Mouse (Mus musculus): ENCODE measurements around the gene Tpra1.
A peak's percentile ranks its signal among the peaks of the same experiment; 100 is the strongest.

The Tpra1 gene

DNA sequence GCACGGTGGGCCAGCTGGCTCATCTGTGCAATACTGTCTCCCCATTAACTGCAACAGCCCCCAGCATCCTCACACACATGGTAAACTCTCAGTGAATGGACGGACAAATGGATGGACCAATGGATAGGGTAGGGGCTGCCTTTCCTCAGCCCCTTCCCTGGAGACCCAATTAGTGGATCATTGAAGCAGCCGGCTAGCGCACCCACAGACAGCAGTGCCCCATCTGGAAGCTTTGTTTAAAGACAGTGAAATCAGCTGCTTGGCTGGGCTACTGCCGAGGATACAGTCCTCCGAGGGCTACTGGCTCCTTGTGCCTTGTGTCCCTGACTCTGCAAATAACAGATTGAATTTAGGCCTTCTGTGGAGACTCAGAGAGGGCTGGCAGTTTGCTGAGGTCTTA, 27.4 kb downstream of the Tpra1 start:
- DNase-seq = no peak

DNA sequence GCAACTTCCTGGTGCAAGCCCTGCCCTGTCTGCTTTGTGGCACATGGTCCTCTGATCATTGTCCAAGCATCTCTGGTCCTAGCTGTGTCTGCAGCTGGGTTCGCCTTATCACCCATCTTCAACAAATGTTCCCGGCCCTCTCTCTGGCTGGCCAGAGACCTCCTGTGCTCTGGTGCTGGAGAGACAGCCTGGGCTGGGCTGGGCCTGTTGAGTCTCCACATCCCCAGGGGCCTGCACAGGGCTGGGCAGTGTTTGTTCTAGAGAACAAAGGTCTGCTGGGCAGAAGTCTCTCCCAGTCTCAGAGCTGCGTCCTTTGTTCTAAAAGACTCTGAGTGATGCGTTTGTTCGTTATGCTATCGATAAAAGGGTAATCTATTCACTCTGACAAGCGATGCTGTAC, 28.0 kb downstream of the Tpra1 start:
- DNase-seq = no peak

DNA sequence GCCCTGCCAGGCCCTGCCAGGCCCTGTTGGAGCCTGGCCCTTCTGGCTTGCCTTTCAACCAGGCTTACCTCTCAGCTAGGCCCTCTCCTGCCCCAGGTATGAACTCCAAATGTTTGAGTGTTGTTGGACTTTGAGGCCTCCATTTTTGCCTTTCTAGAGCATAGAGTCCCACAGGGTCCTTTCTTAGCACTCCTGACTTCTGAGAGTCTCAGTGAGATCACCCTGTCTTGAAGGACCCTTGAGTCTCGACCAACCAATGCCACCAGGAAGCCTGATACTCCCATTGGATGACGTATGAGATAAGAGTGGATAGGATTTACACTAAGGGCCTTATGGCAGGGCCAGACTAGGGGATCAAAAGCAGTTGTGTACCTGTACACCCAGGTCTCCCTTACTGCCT, 29.4 kb downstream of the Tpra1 start:
- DNase-seq = no peak

DNA sequence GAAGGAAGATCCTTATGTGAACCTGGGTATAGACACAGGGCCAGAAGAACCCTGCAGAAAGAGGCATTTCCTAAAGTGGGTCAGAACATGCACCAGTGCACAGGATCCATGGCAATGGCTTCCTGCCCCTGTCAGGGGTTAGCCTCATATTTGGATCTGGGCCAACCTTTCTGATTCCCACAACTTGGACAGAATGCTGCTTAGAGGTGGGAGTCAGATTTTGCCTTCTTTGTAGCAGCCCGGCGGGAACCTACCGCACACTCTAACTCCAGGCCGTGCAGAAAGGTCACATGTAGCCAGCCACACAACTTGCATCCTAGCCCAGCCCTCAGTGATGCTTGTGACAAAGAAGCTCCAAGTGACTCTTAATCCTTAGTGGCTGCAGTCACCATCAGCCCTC, 32.1 kb downstream of the Tpra1 start:
- DNase-seq = peak; percentile 1

DNA sequence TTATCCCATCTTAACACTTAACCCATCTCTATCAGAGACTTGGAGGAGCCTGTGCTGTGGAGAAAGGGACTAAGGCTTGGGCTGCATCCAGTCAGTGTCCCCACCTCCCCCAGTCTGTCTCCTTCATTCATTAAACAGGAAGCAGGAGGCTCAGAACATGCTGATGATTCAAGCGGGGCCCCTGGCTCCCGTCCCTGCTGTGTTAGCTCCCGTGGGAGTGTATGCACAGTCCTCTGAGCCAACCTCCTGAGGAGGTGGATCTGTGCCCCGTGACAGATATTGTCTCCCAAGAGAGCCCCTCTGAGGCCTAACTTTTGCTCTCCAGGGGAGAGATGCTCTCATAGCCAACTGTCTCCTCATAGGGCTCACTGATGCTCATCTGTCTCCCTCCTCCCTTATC, 32.8 kb downstream of the Tpra1 start:
- peak; percentile 6 for DNase-seq

DNA sequence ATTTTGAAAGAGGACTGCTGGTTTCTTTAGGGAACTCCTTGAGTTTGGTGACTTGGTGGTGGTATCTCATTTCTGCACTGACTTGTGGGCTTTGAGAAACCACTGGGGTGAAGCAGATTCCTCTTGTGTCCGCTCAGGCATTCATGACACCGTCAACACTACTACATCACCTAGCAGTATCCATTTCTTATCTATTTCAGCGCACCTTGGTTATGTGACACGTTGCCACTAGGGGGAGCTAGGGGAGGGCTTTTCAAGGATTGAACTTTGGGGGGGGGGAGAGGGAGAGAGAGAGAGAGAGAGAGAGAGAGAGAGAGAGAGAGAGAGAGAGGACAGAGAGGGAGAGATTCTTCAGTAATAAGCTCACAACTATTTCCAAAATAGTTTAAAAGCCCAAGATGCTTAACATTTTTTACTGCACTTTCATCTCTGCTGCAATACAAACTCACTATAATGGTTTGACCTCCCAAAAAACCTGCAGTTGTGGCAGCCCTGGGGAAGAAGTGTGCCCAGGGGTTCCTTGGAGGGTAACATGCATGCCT, 33.8 kb downstream of the Tpra1 start:
- peak; percentile 72 for DNase-seq

DNA sequence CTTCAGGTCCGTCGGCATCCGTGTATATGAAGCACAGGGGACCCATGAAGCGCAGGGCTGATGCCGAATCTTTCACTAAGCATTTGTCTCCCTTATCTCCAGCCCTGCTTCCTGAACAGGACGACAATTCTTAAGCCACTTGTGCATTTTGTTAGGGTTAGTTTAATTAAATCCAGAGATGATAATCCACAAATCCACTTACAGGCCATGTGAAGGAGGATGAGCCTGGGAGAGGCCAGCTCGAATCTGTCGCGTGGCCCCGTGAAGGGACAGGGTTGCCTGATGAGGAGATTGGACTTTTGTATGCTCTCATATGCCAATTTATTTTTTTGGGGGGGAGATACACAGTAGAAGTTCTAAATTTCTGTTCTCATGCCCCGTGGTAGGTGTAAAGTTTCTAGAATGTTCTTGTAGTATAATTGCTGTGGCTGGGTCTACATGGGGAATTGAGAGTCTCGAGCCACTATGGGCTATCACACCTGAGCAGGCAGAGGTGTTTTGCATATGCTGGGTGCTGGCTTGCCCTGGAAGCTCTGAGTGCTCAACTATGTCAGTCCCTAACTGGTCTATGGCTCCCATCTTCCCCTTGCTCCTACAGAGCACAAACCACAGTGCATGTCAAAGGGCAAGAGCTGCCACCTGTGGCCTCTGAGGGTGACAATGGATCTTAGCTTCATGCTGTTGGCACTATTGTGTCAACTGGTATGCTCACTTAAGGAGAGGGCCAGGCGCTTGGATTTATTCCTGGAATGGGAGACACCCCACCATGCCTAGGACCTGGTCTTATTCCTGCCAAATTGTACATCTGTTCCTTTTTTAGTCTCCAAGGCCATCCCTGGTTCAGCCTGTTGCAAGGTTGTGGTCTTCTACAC, 34.5 kb downstream of the Tpra1 start:
- DNase-seq = peak; percentile 2

DNA sequence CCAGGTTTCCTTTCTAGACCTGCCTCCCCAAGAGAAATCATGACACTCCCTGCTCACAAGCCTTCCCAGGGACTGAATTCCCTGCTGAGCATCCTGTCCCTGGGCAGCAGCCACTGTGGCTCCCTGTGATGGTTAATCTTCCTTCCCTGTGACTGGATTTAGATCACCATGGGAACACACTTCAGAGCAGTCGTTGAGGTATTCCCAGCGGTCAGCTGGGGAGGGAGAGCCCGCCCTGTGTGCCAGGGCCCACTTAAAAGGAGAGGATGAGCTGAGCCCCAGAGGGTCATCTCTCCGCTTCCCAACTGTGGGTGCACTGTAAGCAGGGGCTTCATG, 35.1 kb downstream of the Tpra1 start:
- peak; percentile 22 for DNase-seq

DNA sequence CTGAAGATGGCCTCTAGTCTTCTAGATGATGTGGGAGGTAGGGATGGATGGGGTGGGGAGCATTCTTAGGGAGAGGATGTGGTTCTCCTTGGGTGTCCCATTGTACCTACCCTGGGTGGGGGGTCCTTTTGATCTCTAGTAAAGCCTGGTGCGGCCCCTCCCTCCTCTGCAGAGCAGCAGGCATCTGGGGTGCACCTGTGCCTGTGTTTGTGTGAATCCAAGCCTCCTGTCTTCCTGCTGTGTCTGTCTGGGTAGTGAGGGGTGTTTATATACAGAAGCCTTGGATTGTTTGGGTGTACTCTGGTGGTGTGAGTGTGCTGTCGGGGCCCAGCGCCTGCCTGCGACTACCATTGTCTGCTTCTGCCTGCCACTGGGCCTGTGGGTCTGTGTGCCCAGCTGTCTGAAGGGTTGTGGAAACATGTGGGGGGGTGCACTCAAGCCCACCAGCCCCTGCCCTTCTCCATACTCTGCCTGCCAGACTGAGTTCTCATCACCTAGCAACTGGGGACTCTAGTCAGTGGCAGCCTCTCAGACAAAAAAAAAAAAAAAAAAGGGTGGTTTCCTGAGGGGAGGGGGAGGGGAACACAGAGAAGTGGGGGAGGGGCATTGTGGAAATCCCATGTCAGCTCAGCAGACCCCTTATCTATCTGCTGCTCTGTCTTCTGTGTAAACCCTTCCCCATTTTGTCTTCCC, 36.1 kb downstream of the Tpra1 start:
- peak; percentile 10 for DNase-seq

DNA sequence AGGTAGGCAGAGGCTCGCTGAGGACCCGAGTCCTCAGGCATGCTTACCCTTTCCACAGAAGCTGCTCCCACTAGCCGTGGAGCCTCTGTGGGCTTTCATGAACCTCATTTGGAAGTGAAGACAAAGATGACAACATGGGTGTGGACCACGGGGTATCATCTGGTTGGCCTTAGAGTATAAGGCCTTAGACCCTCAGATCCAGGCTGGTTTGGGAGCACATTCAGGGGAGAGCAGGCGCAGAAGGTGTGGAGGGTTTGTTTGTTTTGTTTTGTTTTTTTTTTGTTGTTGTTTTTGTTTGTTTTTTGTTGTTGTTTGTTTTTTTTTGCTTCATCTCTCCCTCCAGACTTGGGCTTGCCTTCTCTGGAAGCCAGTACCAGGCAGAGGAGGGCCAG, 36.6 kb downstream of the Tpra1 start:
- DNase-seq = no peak

DNA sequence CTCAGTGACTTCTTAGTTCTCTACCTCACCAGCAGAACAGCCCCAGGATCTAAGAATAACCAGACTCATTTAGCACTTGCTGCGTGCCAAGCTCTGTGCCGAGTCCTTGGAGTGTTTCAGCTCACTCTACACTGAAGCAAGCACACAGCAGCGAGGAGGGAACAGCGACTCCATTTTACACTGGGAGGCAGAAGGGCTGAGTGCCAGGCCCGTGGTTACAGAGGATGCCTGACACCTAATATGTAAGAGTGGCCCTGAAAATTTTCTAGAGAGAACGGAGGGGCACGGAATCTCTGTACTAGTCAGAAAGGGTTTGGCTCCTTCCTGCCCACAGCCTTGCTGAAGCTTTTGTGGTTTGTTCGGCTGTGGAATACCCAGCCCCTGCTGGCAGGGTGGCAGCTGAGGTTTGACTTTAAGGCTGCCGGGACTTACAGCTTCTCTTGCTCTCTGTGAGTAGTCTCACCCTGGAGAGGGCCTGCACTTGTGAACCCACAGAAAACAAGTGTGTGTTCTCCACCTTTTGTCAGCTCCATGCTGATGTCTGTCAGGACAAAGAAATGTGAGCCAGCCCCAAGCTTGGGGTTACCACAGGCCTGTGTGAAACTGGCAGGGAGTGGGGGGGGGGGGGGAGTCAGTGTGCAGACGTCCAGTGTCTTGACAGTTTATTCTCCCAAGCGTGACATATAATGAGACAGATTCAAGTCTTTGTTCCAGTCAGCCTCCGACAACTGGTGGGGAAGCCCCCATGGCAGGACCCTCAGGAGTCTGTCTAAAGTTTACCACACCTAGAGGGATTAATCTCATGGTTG, 37.4 kb downstream of the Tpra1 start:
- peak; percentile 58 for DNase-seq

DNA sequence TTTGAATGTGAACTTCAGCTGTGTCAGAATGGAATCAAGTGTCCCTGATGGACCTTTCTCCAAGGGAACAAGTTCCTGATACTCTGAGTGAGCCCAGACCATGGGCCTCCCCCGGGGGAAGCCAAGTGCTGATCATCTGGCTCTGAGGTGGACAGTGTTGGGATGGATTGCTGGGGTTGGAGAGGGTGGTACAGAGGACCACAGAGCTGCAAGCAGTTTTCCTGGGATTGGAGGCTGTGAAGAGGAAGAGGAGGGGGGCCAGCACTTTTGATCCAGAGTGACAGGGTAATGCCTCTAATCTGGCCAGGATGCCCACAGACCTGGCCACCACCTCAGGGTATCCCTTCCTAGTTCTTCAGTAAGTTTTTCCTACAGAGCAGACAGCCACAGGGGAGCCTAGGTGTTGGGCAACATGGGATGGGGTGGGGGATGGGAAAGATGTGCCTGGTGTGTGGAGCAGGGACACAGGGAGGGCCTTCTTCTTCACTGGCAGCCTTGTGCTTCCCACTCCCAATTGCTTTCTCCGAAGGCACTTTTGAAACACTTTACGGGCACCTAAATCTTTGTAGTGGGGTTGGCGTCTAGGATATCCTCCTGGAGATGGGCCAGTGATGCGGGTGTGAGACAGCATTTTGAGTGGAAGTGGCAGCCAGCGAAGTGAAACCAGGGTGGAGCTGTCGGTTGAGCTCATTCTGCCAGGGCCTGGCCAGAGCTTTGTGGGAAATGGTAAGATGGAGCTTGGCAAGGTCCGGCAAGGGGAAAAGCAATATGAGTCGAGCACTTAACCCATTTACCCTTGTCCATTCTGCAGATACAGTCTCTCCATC, 38.3 kb downstream of the Tpra1 start:
- DNase-seq = no peak

DNA sequence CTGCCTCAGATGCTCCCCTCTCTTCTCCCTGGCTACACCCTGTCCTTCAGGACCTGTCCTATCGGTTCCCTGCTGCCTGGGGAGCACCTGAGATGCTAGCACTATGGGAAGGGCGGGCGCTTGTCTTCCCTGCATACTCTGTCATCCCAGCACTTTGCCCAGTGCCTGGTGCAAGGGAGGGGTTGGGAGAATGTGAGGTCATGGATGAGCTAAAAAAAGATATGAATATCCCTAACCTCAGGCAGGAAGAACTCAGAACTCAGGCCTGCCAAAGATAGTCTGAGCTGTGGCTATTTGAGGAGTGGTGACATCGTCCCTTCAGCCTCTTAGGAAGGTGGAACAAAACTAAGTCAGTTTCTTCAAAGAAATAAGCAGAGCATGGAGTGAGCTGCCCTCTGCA, 39.6 kb downstream of the Tpra1 start:
- DNase-seq = peak; percentile 2

DNA sequence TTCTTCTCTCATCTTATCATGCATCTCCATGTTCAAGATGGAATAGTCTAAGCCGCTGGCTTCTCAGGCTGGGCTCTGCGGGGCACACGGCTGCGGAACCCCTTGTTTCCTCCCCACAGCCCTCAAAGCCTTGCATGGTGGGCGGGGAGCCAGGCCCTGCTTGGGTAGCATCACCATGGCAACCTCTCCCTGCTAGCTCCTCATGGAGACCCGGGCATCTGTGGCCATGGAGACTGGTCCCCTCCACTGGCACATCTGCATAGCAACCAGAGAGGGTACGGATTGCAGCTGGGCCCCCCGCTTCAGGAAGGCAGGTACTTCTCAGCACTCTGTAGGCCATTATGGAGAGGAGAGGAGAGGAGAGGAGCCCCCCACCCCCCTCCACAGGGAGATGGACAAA, 40.5 kb downstream of the Tpra1 start:
- peak; percentile 86 for DNase-seq

DNA sequence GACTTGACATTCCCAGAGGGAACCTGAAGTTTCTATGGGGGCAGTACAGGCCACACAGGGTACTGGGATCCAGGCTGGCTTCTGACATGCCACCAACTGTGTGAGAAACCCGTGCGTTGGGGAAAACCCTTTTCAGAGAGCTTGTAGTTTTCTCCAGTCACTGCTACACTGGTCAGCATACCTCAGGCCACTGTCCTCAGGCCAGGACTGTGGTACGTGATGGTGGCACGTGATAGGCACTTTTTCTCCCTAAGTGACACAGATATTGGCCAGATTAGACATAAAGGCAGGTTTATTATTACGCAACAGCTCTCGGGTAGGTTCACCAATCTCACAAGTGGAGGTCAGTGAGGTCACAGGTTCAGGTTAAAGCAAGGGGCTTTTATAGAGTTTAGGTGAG, 41.6 kb downstream of the Tpra1 start:
- no peak for DNase-seq

DNA sequence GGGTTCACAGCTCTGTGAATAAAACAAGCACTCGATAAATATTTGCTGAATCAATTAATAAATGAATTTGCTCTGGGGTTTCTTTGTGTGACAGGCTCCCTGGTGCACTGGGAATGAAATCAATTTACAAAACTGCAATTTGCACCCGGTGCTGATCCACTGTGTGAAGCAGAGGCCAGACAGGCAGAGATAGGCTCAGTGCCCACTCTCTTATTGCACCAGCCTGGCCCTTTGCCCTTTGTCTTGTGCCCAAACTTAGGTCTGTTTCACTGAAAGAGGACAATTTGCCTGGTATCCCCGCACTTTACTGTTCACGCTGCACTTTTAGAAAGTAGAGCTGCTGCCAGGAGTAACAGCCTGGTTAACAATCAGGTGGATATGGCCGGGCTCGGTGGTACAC, 44.4 kb downstream of the Tpra1 start:
- peak; percentile 4 for DNase-seq

DNA sequence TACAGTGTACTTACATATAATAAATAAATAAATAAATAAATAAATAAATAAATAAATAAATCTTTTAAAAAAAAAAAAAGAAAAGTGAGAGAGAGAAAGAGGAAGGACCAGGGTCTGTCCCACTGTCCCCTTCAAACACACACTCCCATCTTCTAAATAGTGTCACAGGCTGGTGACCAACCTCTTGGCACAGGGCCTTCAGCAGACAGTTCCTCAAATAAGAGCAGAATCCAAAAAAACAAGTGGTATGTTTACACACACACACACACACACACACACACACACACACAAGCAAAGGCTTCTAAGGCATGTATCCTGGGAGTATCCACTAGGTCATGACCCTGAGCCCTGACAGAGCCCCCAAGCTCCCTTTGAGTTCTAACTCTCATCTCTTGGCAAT, 45.7 kb downstream of the Tpra1 start:
- DNase-seq = no peak

DNA sequence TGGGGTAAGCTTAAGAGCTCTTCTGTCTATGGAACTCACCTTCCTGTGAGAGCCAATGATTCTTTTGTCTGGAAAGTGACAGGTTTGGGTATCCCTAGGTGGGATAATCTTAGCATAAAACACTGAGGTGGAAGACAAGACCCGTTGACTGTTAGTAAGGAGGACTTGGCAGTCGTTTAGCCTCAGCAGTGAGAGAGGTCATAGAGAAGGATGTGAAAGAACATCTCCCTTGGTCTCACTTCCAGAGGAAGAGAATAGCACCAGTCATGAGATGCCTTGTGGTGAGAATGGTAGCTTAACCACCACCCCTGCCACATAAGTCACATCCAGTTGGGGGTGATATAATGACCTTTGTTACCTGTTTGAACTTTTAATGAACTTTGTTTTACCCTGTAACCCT, 54.7 kb downstream of the Tpra1 start:
- DNase-seq = no peak

DNA sequence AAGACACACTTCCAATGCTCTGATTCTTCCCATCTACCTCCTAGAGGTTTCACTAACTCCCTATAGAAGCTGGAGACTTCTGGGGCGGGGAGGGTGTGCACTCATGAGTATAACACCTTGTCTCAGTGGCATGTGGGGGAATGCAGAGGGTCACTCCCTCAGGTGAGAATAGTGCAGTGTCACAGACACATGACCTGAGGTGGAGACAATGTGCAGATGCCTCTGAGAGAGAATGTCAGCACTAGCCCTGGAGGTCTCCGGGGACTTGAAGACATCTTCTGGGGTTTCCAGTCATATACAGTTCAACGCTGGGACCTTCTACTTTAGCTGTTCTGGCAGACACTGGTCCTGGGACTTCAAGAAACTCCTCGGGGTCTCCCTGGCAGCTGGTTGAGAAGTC, 55.3 kb downstream of the Tpra1 start:
- DNase-seq = no peak

DNA sequence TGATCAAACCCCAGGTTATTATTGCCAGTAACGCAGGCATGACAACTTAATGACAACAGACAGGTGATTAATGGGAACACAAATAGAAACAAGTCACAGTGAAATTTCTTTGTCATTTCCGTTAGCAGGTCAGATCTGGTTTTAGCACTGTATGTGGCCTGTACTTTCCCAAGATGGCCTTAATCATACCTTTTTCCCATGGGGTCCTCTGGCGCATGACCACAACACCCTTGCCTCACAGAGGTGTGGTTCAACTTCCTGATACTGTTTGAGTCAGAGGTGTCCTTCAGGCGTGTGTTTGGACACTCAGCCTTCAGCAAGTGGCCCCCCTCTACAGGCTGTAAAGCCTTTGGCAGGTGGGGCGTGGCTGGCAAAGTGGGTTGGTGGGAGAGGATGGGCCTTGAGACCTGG, 55.8 kb downstream of the Tpra1 start:
- no peak for DNase-seq

DNA sequence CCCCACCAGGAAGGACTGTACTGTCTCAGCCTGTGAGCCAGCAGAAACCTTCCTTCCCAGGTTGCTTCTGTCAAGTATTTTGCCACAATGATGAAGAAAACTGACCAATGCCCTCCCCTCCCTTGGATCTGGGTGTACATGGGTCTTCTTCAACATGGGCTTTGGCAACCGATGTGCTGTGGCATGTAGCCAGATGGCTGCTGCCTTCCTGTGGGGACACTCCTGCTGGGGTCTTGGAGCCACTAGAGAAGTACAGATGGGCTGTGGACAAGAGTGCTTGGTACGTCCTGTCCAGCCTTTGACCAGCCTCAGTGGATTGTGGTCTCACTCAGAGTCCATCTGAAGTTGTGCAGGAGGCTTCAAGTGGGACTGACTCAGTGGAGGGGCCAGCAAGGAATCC, 56.3 kb downstream of the Tpra1 start:
- no peak for DNase-seq

DNA sequence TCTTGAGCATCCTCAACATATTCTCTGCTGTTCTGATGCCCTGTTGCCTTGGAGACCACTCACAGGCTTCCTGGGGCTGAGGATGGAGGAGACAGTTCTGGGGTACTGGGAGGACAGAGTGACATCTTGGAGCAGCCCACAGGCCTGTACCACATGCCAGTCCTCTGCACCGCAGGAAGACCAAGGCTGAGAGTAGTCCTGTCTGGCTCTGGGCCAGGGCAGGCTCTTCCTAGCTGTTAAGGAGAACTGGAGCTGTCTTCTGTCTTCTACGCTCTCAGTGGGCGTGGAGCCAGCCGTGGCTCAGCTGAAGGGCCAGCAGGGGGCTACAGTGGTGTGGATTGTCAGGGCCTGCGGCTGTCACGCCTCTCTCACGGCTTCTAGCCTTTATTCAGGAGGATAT, 57.8 kb downstream of the Tpra1 start:
- peak; percentile 79 for DNase-seq

DNA sequence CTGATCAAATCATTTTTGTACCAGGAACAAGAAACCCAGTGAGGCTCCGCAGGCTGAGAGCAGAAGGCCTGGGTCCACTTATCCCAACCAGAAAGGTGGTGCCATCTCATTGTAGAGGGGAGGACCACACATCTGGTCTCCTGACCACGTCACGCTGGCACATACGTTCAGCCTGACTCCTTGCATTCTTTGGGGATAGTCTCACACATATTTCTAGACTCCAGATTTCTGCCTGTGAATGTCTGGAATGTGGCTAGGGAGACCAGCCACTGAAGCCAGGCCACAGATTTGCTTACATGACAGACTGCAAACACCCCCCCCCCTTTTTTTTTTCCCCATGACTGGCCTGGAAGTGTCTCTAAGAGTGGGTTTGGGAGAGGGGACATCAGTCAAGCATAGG, 58.9 kb downstream of the Tpra1 start:
- no peak for DNase-seq
